In genomic region chr9:21015571-21016130, GRCm38 (mm10) we compare ENCODE assay signal across 8 mouse cellular contexts. TPM values are rescaled to one million over a fixed set of nuclear protein-coding genes. Genes with fewer than 3 reads are reported as not detected.
DNase-seq lines count a peak whose midpoint lies in the region; ATAC-seq and TF ChIP-seq lines count a peak whose summit lies in the region.

Gene Icam1 (plus strand): TSS chr9:21015985.

- H3K9ac ChIP-seq in ES-Bruce4 (ENCODE audit: low read depth, poor library complexity, severe bottlenecking) = peak within 1 kb of the TSS; percentile 31
- H3K9ac ChIP-seq in intestine, embryonic 15.5 days = peak within 1 kb of the TSS; percentile 37
- H3K9ac ChIP-seq in liver, embryonic 15.5 days = peak within 1 kb of the TSS; percentile 36; the same call in 1 of the 2 replicates
- H3K9ac ChIP-seq in neural tube, embryonic 12.5 days = no peak within 1 kb of the TSS

- TF ChIP-seq POLR2A in ES-Bruce4 (IDR thresholded peaks at IDR 0.05; ENCODE audit: insufficient read depth, low read length) = peak; percentile 96
- TF ChIP-seq POLR2A in bone marrow macrophage, adult 2 months (IDR thresholded peaks at IDR 0.05; ENCODE audit: borderline replicate concordance, low read depth, low read length) = peak; percentile 96

- ATAC-seq in intestine, embryonic 15.5 days = peak; percentile 88
- ATAC-seq in liver, embryonic 15.5 days (ENCODE audit: insufficient read depth) = peak; percentile 68
- ATAC-seq in neural tube, embryonic 12.5 days (ENCODE audit: low FRiP score, low read depth) = no peak

- 0 out of 2 replicates have a peak, but pooled peaks have one; percentile 51 for TF ChIP-seq EP300 in ES-Bruce4 (IDR thresholded peaks at IDR 0.05; ENCODE audit: insufficient read depth, low read depth, low read length)

- DNase-seq in heart, adult 11 months = peak; percentile 99
- DNase-seq in thymus, postnatal 36 days = peak; percentile 86 to 89
- no peak for DNase-seq in right cerebral cortex, adult 18-20 months

- no peaks in the 10 kb centered on the region for H3K9me3 ChIP-seq in ES-Bruce4 (replicated peaks; ENCODE audit: control insufficient read depth, insufficient read depth, low read length, poor library complexity, severe bottlenecking)
- H3K9me3 ChIP-seq in intestine, embryonic 15.5 days = no peaks in the 10 kb centered on the region
- no peaks in the 10 kb centered on the region for H3K9me3 ChIP-seq in liver, embryonic 15.5 days (replicated peaks)
- no peaks in the 10 kb centered on the region for H3K9me3 ChIP-seq in neural tube, embryonic 12.5 days

- under 1% methylated on average over 30 of the region's 30 CpGs for WGBS in intestine, embryonic 15.5 days
- WGBS in liver, embryonic 15.5 days (ENCODE audit: insufficient replicate concordance) = under 1% methylated on average over 30 of the region's 30 CpGs
- 0% methylated on average over 30 of the region's 30 CpGs for WGBS in neural tube, embryonic 12.5 days

- no peak for TF ChIP-seq CTCF in ES-Bruce4 (IDR thresholded peaks at IDR 0.05; ENCODE audit: low read depth, low read length)
- no peak for TF ChIP-seq CTCF in bone marrow macrophage, adult 2 months (IDR thresholded peaks at IDR 0.05; ENCODE audit: low read depth, low read length)

- peak within 1 kb of the TSS; percentile 83 for H3K4me3 ChIP-seq in ES-Bruce4 (ENCODE audit: low read depth, low read length)
- peak within 1 kb of the TSS; percentile 87 for H3K4me3 ChIP-seq in bone marrow macrophage, adult 2 months (ENCODE audit: insufficient read depth, low read length)
- peak within 1 kb of the TSS; percentile 44 for H3K4me3 ChIP-seq in intestine, embryonic 15.5 days (replicated peaks)
- H3K4me3 ChIP-seq in liver, embryonic 15.5 days (replicated peaks) = peak within 1 kb of the TSS; percentile 53
- H3K4me3 ChIP-seq in neural tube, embryonic 12.5 days = peak within 1 kb of the TSS; percentile 9

- H3K4me2 ChIP-seq in intestine, embryonic 15.5 days (replicated peaks) = peak within 1 kb of the TSS; percentile 83
- H3K4me2 ChIP-seq in liver, embryonic 15.5 days = peak within 1 kb of the TSS; percentile 68
- peak within 1 kb of the TSS; percentile 45 for H3K4me2 ChIP-seq in neural tube, embryonic 12.5 days (replicated peaks)

- no peak within 1 kb of the TSS for H3K27ac ChIP-seq in ES-Bruce4 (ENCODE audit: insufficient read depth, low read length)
- peak within 1 kb of the TSS; percentile 88 for H3K27ac ChIP-seq in bone marrow macrophage, adult 2 months (ENCODE audit: insufficient read depth, low read depth, low read length)
- H3K27ac ChIP-seq in intestine, embryonic 15.5 days = peak within 1 kb of the TSS; percentile 51; the same call in 1 of the 2 replicates
- H3K27ac ChIP-seq in liver, embryonic 15.5 days (replicated peaks) = peak within 1 kb of the TSS; percentile 38; the same call in 1 of the 2 replicates
- H3K27ac ChIP-seq in neural tube, embryonic 12.5 days = no peak within 1 kb of the TSS

- peaks cover 9% of the 10 kb centered on the region; the same call in 1 of the 2 replicates for H3K36me3 ChIP-seq in ES-Bruce4 (ENCODE audit: control insufficient read depth, insufficient read depth, low read length, poor library complexity, severe bottlenecking)
- H3K36me3 ChIP-seq in intestine, embryonic 15.5 days = no peaks in the 10 kb centered on the region
- no peaks in the 10 kb centered on the region for H3K36me3 ChIP-seq in liver, embryonic 15.5 days (replicated peaks)
- no peaks in the 10 kb centered on the region for H3K36me3 ChIP-seq in neural tube, embryonic 12.5 days

- peaks cover 3% of the 10 kb centered on the region for H3K4me1 ChIP-seq in ES-Bruce4 (ENCODE audit: control insufficient read depth, insufficient read depth, low read length)
- peaks cover 31% of the 10 kb centered on the region for H3K4me1 ChIP-seq in bone marrow macrophage, adult 2 months (ENCODE audit: control insufficient read depth, insufficient read depth, low read length)
- H3K4me1 ChIP-seq in intestine, embryonic 15.5 days (replicated peaks) = peaks cover 27% of the 10 kb centered on the region
- H3K4me1 ChIP-seq in liver, embryonic 15.5 days (replicated peaks) = peaks cover 59% of the 10 kb centered on the region
- H3K4me1 ChIP-seq in neural tube, embryonic 12.5 days = peaks cover 14% of the 10 kb centered on the region; the same call in 1 of the 2 replicates

- no peaks in the 10 kb centered on the region for H3K27me3 ChIP-seq in ES-Bruce4 (ENCODE audit: control insufficient read depth, insufficient read depth, low read length, poor library complexity, severe bottlenecking)
- H3K27me3 ChIP-seq in intestine, embryonic 15.5 days (replicated peaks) = peaks cover 15% of the 10 kb centered on the region
- peaks cover 59% of the 10 kb centered on the region for H3K27me3 ChIP-seq in liver, embryonic 15.5 days
- peaks cover 62% of the 10 kb centered on the region for H3K27me3 ChIP-seq in neural tube, embryonic 12.5 days (replicated peaks)

RNA-seq across cellular contexts. Expression of gene Icam1, which starts in this region (rescaled TPM):
- polyA plus RNA-seq in ES-Bruce4 (2011; ENCODE audit: insufficient read depth, insufficient read length, low read depth, missing spikeins) = 24.9 and 25.7 TPM in 2 replicates
- polyA plus RNA-seq in bone marrow macrophage, adult 2 months (2012; ENCODE audit: insufficient read depth, insufficient read length, missing spikeins) = 67.4 and 79.0 TPM in 2 replicates
- polyA plus RNA-seq in intestine, embryonic 15.5 days (2015; fragmentation: Nextera tagmentation; extraction: Ambion mirVana) = 12.6 and 12.8 TPM in 2 replicates
- polyA plus RNA-seq in liver, embryonic 15.5 days (2015; fragmentation: Nextera tagmentation; extraction: Ambion mirVana) = 10.2 and 11.3 TPM in 2 replicates
- polyA plus RNA-seq in neural tube, embryonic 12.5 days (2016; fragmentation: Nextera tagmentation; extraction: Ambion mirVana) = 5.0 and 5.8 TPM in 2 replicates

Comparison
In these comparisons a context has a peak if more than half of its experiments do, and no peak if none do; other contexts are left out.
1. H3K27ac ChIP-seq: peak in bone marrow macrophage, adult 2 months (single experiment), intestine, embryonic 15.5 days (single experiment) and liver, embryonic 15.5 days (single experiment); none in ES-Bruce4 (single experiment) and neural tube, embryonic 12.5 days (single experiment).
2. H3K4me3 ChIP-seq: peak in every context shown above with its lines; median percentile 87 in bone marrow macrophage, adult 2 months; 83 in ES-Bruce4; 53 in liver, embryonic 15.5 days; 44 in intestine, embryonic 15.5 days; 9 in neural tube, embryonic 12.5 days.
3. Peak in every context shown above with its lines, with median percentiles within 50 percentile points of each other: H3K4me2 ChIP-seq.